Mouse (Mus musculus) liver, embryonic 15.5 days (tissue): ENCODE measurements at regions not wholly inside any gene's neighbourhood (a gene's known extent, or its start where the extent isn't known, plus 50 kb on each side); places are given as distances from the start of the nearest gene placed in this dataset.

ENCODE experiments used
- ATAC-seq: fragments of 200-750 bp; cut with Nextera tagmentation; 2 replicates; pipeline ENCODE4 v1.8.0; 2017; ENCODE audit warnings: moderate number of reproducible peaks, mild to moderate bottlenecking, moderate library complexity; ENCODE audit not compliant: insufficient read depth
- H3K27ac ChIP-seq: fragments of 300-500 bp; sonication (generic); replicated peaks from 2 replicates; pipeline ENCODE4 v1.5.1; 2015; ENCODE audit warnings: mild to moderate bottlenecking, inconsistent platforms
- H3K27me3 ChIP-seq: fragments of 300-500 bp; sonication (generic); 2 replicates; pipeline ENCODE4 v1.6.1; 2015; ENCODE audit warnings: mild to moderate bottlenecking, inconsistent platforms
- H3K36me3 ChIP-seq: fragments of 300-500 bp; sonication (generic); replicated peaks from 2 replicates; pipeline ENCODE4 v1.6.1; 2015; ENCODE audit warnings: moderate library complexity, mild to moderate bottlenecking, inconsistent platforms
- H3K4me1 ChIP-seq: fragments of 300-500 bp; sonication (generic); replicated peaks from 2 replicates; pipeline ENCODE4 v1.6.1; 2015; ENCODE audit warnings: inconsistent platforms
- H3K4me2 ChIP-seq: fragments of 300-500 bp; sonication (generic); 2 replicates; pipeline ENCODE4 v1.6.1; 2015; ENCODE audit warnings: moderate library complexity, mild to moderate bottlenecking, inconsistent platforms
- H3K4me3 ChIP-seq: fragments of 300-500 bp; sonication (generic); replicated peaks from 2 replicates; pipeline ENCODE4 v1.5.1; 2015; ENCODE audit warnings: mild to moderate bottlenecking, inconsistent platforms
- H3K9ac ChIP-seq: fragments of 300-500 bp; sonication (generic); 2 replicates; pipeline ENCODE4 v1.6.1; 2015; ENCODE audit warnings: moderate library complexity, mild to moderate bottlenecking, inconsistent platforms
- H3K9me3 ChIP-seq: fragments of 300-500 bp; sonication (generic); replicated peaks from 2 replicates; pipeline ENCODE4 v1.6.1; 2016; ENCODE audit warnings: inconsistent platforms
- WGBS: fragments of 180-500 bp; shearing (Covaris S2); methylation state at CpG from one replicate; pipeline ENCODE4 v1.1.7; 2015; ENCODE audit warnings: mixed read lengths; ENCODE audit not compliant: insufficient replicate concordance; 5-methylcytosine and 5-hydroxymethylcytosine counted together

- Histone ChIP-seq H3K4me2 (no peak overlapping the region), H3K9ac (no peak overlapping the region), H3K27me3 (no peaks in the 10 kb centered on the region), H3K9me3 (no peaks in the 10 kb centered on the region), H3K4me1 (no peaks in the 10 kb centered on the region), H3K27ac (no peak overlapping the region), H3K36me3 (no peaks in the 10 kb centered on the region), H3K4me3 (no peak overlapping the region)
- no peak for ATAC-seq
Measured at GRCm38 (mm10) chr2:160117148-160117547, 216.8 kb downstream of the Gm826 start.

DNA sequence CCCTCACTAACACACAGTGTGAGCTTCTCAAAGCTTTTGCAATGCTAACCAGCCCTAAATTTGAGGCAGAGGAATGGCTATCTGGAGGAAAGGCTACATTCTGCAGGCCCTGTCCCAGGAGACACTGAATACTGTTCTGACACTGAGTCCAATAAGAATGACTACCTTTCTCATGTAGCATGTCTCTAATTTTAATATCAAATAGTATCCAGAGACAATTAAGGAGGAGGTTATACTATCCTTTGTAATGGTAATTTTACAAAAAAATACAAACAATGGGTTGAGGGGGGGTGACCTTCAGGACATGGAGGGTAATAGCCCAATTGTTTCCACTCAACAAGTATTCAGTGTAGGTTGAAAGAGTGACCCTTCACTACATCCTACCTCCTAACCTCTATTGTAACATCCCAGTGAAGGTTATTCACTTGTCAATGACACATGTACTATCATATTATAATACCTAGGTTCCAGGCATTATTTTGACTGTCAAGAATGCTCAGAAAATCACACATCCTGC lies 222.7 kb downstream of the Gm826 start:
- H3K4me1 ChIP-seq = no peaks in the 10 kb centered on the region
- H3K4me2 ChIP-seq = no peak overlapping the region
- no peak overlapping the region for H3K27ac ChIP-seq
- no peak for ATAC-seq
- no peak overlapping the region for H3K9ac ChIP-seq
- H3K36me3 ChIP-seq = no peaks in the 10 kb centered on the region
- H3K27me3 ChIP-seq = no peaks in the 10 kb centered on the region
- no peaks in the 10 kb centered on the region for H3K9me3 ChIP-seq
- H3K4me3 ChIP-seq = no peak overlapping the region

DNA sequence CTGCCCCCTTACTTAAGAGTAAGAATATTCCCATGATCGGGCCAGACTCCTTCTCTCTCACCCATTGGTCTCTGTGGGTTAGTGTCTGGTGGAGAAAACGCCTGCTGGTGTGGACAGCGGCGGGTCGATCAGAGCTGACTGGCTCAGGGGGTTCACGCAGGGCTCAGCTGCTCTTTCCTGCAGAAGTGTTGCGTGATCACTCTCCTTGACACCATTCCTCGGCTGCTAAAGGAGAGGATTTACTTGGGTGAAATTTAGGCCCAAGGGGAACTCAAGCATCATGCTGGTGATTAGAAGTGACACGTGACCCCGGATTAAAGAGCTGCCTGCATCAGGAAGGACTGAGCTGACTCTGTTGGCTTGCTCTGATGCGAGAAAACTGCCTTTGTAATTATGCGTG lies 240.9 kb downstream of the Gm826 start:
- H3K27ac ChIP-seq = no peak overlapping the region
- H3K4me3 ChIP-seq = no peak overlapping the region
- H3K9me3 ChIP-seq = no peaks in the 10 kb centered on the region
- H3K36me3 ChIP-seq = no peaks in the 10 kb centered on the region
- no peak overlapping the region for H3K4me2 ChIP-seq
- no peak for ATAC-seq
- no peaks in the 10 kb centered on the region for H3K4me1 ChIP-seq
- no peaks in the 10 kb centered on the region for H3K27me3 ChIP-seq
- no peak overlapping the region for H3K9ac ChIP-seq
- 38% methylated on average over 12 of the region's 12 CpGs for WGBS

- ATAC-seq = no peak
- H3K4me1 ChIP-seq = no peaks in the 10 kb centered on the region
- no peak overlapping the region for H3K4me2 ChIP-seq
- H3K27me3 ChIP-seq = no peaks in the 10 kb centered on the region
- no peaks in the 10 kb centered on the region for H3K9me3 ChIP-seq
- 46% methylated on average over 4 of the region's 4 CpGs for WGBS
- H3K4me3 ChIP-seq = no peak overlapping the region
- H3K36me3 ChIP-seq = no peaks in the 10 kb centered on the region
- no peak overlapping the region for H3K27ac ChIP-seq
- H3K9ac ChIP-seq = no peak overlapping the region
Measured at GRCm38 (mm10) chr2:160085999-160086398, 248.0 kb downstream of the Gm826 start.

GRCm38 (mm10) chr2:160083674-160084073 lies 250.3 kb downstream of the Gm826 start:
- WGBS = 58% methylated on average over 4 of the region's 4 CpGs

GRCm38 (mm10) chr2:160082106-160082653 lies 251.8 kb downstream of the Gm826 start:
- H3K4me3 ChIP-seq = no peak overlapping the region
- H3K9me3 ChIP-seq = no peaks in the 10 kb centered on the region
- H3K4me2 ChIP-seq = no peak overlapping the region
- H3K9ac ChIP-seq = no peak overlapping the region
- H3K27ac ChIP-seq = no peak overlapping the region
- ATAC-seq = no peak
- 60% methylated on average over 5 of the region's 5 CpGs for WGBS
- no peaks in the 10 kb centered on the region for H3K27me3 ChIP-seq
- no peaks in the 10 kb centered on the region for H3K36me3 ChIP-seq
- no peaks in the 10 kb centered on the region for H3K4me1 ChIP-seq

More at GRCm38 (mm10) chr2:160083674-160084073, 250.3 kb downstream of the Gm826 start:
- Histone ChIP-seq H3K4me1 (no peaks in the 10 kb centered on the region), H3K36me3 (no peaks in the 10 kb centered on the region), H3K27me3 (no peaks in the 10 kb centered on the region), H3K27ac (no peak overlapping the region), H3K9ac (no peak overlapping the region), H3K4me3 (no peak overlapping the region), H3K4me2 (no peak overlapping the region), H3K9me3 (no peaks in the 10 kb centered on the region)
- no peak for ATAC-seq

- Histone ChIP-seq H3K4me3 (no peak overlapping the region), H3K9me3 (no peaks in the 10 kb centered on the region), H3K4me1 (no peaks in the 10 kb centered on the region), H3K9ac (no peak overlapping the region), H3K4me2 (no peak overlapping the region), H3K36me3 (no peaks in the 10 kb centered on the region), H3K27ac (no peak overlapping the region), H3K27me3 (no peaks in the 10 kb centered on the region)
- ATAC-seq = no peak
- 43% methylated on average over 3 of the region's 3 CpGs for WGBS
Measured at GRCm38 (mm10) chr2:160075694-160076093, 258.3 kb downstream of the Gm826 start.

GRCm38 (mm10) chr2:160070441-160070840 lies 263.5 kb downstream of the Gm826 start:
- Histone ChIP-seq H3K9ac (no peak overlapping the region), H3K4me3 (no peak overlapping the region), H3K27ac (no peak overlapping the region), H3K4me2 (no peak overlapping the region), H3K9me3 (no peaks in the 10 kb centered on the region), H3K36me3 (no peaks in the 10 kb centered on the region), H3K27me3 (no peaks in the 10 kb centered on the region), H3K4me1 (no peaks in the 10 kb centered on the region)
- no peak; the same call in 1 of the 2 replicates for ATAC-seq
- 27% methylated on average over 2 of the region's 2 CpGs for WGBS

GRCm38 (mm10) chr2:160068772-160069171 lies 265.2 kb downstream of the Gm826 start:
- H3K4me1 ChIP-seq = no peaks in the 10 kb centered on the region
- 26% methylated on average over 4 of the region's 4 CpGs for WGBS

GRCm38 (mm10) chr2:160067904-160068303 lies 266.1 kb downstream of the Gm826 start:
- no peak overlapping the region for H3K4me2 ChIP-seq
- no peaks in the 10 kb centered on the region for H3K36me3 ChIP-seq
- no peak overlapping the region for H3K9ac ChIP-seq
- H3K4me1 ChIP-seq = no peaks in the 10 kb centered on the region
- no peaks in the 10 kb centered on the region for H3K9me3 ChIP-seq
- no peaks in the 10 kb centered on the region for H3K27me3 ChIP-seq
- H3K27ac ChIP-seq = no peak overlapping the region
- H3K4me3 ChIP-seq = no peak overlapping the region
- 62% methylated on average over 9 of the region's 9 CpGs for whole genome bisulfite sequencing
- ATAC-seq = no peak

More at GRCm38 (mm10) chr2:160068772-160069171, 265.2 kb downstream of the Gm826 start:
- no peaks in the 10 kb centered on the region for H3K36me3 ChIP-seq
- H3K27ac ChIP-seq = no peak overlapping the region
- H3K9me3 ChIP-seq = no peaks in the 10 kb centered on the region
- H3K27me3 ChIP-seq = no peaks in the 10 kb centered on the region
- ATAC-seq = no peak
- H3K4me3 ChIP-seq = no peak overlapping the region
- no peak overlapping the region for H3K9ac ChIP-seq
- no peak overlapping the region for H3K4me2 ChIP-seq

DNA sequence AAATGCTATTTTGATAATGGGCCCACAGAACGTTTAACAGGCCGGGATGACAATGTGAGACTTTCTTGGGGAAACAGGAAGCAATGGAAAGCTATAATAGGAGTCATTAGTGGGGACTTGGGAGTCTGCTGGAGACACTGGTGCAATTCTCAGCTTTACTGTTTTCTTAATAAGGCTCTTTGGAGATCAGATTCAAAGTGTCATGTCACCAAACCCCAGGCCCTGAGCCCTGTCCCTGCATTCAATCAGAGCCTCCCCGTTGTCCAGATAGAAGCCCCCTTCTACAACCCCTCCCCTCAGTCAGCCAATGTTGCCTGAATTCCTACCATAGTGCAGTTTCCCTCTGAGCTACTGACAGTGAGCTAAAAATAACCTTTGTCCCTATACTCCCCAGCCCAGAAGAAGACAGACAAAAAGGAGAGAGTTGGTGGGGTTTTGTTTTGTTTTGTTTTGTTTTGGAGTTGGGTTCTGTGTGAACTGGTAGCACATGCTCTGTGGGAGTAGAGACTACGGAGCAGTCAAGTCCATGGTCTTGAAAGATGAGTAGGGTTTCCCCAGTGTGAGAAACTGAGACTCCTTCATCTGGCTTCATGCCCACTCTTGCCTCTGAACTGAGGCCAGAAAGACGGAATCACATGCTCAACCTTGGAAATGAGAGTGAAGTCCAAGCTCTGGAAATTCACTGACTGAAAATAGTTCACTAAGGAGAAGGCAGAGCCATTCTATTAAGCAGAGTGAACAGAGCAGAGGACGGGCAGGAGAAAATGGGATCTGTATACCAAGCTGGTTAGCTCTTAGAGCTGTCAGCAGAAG lies 267.3 kb downstream of the Gm826 start:
- H3K27me3 ChIP-seq = no peaks in the 10 kb centered on the region
- H3K4me1 ChIP-seq = no peaks in the 10 kb centered on the region
- H3K4me3 ChIP-seq = no peak overlapping the region
- H3K27ac ChIP-seq = no peak overlapping the region
- no peak for ATAC-seq
- no peaks in the 10 kb centered on the region for H3K36me3 ChIP-seq
- no peak overlapping the region for H3K9ac ChIP-seq
- no peak overlapping the region for H3K4me2 ChIP-seq
- 28% methylated on average over 6 of the region's 6 CpGs for WGBS
- H3K9me3 ChIP-seq = no peaks in the 10 kb centered on the region
